9 mouse cellular contexts compared by ENCODE assay signal in the genomic region with DNA sequence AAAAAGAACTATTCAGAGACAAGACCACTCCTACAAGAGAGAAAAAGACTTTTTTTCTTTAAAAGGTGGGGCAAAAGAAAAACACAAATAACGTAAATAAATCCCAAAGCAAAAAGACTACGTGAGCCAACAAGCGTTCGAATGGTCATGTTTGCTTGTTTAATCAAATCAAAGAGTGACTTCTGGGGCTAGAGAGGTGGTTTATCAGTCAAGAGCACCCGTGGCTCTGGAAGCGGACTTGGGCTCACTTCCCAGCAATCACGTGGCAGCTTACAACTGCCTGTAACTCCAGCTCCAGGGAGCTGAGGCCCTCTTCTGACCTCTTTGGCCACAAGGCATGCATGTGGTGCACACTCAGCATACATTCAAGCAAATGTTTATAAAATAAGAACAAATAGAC. TPM values are rescaled to one million over a fixed set of nuclear protein-coding genes. Genes with fewer than 3 reads are reported as not detected.
DNase-seq lines count a peak whose midpoint lies in the region; ATAC-seq and TF ChIP-seq lines count a peak whose summit lies in the region.
"Had no signal": no experiment of that assay in that cellular context is flagged by ENCODE, and none has a peak within 500 bp of the region (broad histone marks: within the 10 kb centered on the region; RNA-seq: fewer than 3 reads in every experiment).

No protein-coding gene starts in this region.

- intact Hi-C loops in heart, postnatal 25 days (cut with DNase I): loop anchor here (1.0 to 2.0 kb wide), 2 partner anchors 35 to 83 kb away; partner anchors contain the start of gene Il10rb

- no peak overlapping the region for H3K9ac ChIP-seq in midbrain, postnatal 0 days (replicated peaks; ENCODE audit: low read length, poor library complexity, severe bottlenecking)
- no peak overlapping the region for H3K9ac ChIP-seq in midbrain, embryonic 14.5 days (replicated peaks; ENCODE audit: low read length)
- peak overlapping the region; percentile 57 for H3K9ac ChIP-seq in liver, embryonic 15.5 days
- H3K9ac ChIP-seq in stomach, postnatal 0 days (ENCODE audit: low read length): no peak overlapping the region
- no peak overlapping the region for H3K9ac ChIP-seq in hindbrain, embryonic 13.5 days

- H3K27ac ChIP-seq in midbrain, postnatal 0 days (ENCODE audit: low read depth, low read length): no peak overlapping the region
- H3K27ac ChIP-seq in midbrain, embryonic 14.5 days (replicated peaks; ENCODE audit: low read depth, low read length): no peak overlapping the region
- H3K27ac ChIP-seq in cortical plate, adult 2 months (ENCODE audit: insufficient read depth, low read length): peak overlapping the region; percentile 72
- peak overlapping the region; percentile 100 for H3K27ac ChIP-seq in liver, embryonic 15.5 days (replicated peaks)
- no peak overlapping the region for H3K27ac ChIP-seq in stomach, postnatal 0 days (replicated peaks)
- H3K27ac ChIP-seq in hindbrain, embryonic 13.5 days: no peak overlapping the region

- WGBS in midbrain, postnatal 0 days: 62% methylated on average over 7 of the region's 7 CpGs
- WGBS in midbrain, embryonic 14.5 days: 67% methylated on average over 7 of the region's 7 CpGs
- 3% methylated on average over 7 of the region's 7 CpGs for WGBS in liver, embryonic 15.5 days (ENCODE audit: insufficient replicate concordance)
- WGBS in stomach, postnatal 0 days: 19% methylated on average over 7 of the region's 7 CpGs
- WGBS in hindbrain, embryonic 13.5 days: 64% methylated on average over 7 of the region's 7 CpGs

- 0 out of 2 replicates have a peak, but pooled peaks have one; percentile 9 for TF ChIP-seq CTCF in midbrain, postnatal 0 days (IDR thresholded peaks at IDR 0.05)
- peak; percentile 21; the same call in 1 of the 2 replicates for TF ChIP-seq CTCF in cortical plate, adult 2 months (IDR thresholded peaks at IDR 0.05; ENCODE audit: extremely low read depth, insufficient read depth, low read length)
- peak; percentile 57 for TF ChIP-seq CTCF in stomach, postnatal 0 days (IDR thresholded peaks at IDR 0.05; ENCODE audit: low read depth)

- TF ChIP-seq EP300 in stomach, postnatal 0 days (optimal IDR thresholded peaks at IDR 0.05): no peak

- no peak for DNase-seq in midbrain, postnatal 0 days (ENCODE audit: low spot score)
- DNase-seq in midbrain, embryonic 14.5 days: no peak
- DNase-seq in heart, postnatal 25 days (ENCODE audit: low spot score): peak; percentile 64
- peak; percentile 66 for DNase-seq in stomach, postnatal 0 days (ENCODE audit: low spot score)
- no peak for DNase-seq in layer of hippocampus, adult 8-10 months (ENCODE audit: low spot score in 2 of 2)

- no peaks in the 10 kb centered on the region for H3K9me3 ChIP-seq in midbrain, postnatal 0 days (ENCODE audit: low read length)
- H3K9me3 ChIP-seq in midbrain, embryonic 14.5 days (ENCODE audit: control insufficient read depth, low read length): no peaks in the 10 kb centered on the region
- H3K9me3 ChIP-seq in liver, embryonic 15.5 days (replicated peaks): no peaks in the 10 kb centered on the region
- H3K9me3 ChIP-seq in stomach, postnatal 0 days (ENCODE audit: control insufficient read depth, low read length): no peaks in the 10 kb centered on the region
- no peaks in the 10 kb centered on the region for H3K9me3 ChIP-seq in hindbrain, embryonic 13.5 days

- H3K4me1 ChIP-seq in midbrain, postnatal 0 days (ENCODE audit: insufficient read depth, low read length): no peaks in the 10 kb centered on the region
- H3K4me1 ChIP-seq in midbrain, embryonic 14.5 days (ENCODE audit: control insufficient read depth, insufficient read depth, low read length): no peaks in the 10 kb centered on the region
- H3K4me1 ChIP-seq in cortical plate, adult 2 months (ENCODE audit: control insufficient read depth, insufficient read depth, low read length): peaks cover 4% of the 10 kb centered on the region
- H3K4me1 ChIP-seq in liver, embryonic 15.5 days (replicated peaks): peaks cover 86% of the 10 kb centered on the region
- no peaks in the 10 kb centered on the region for H3K4me1 ChIP-seq in stomach, postnatal 0 days (replicated peaks; ENCODE audit: control insufficient read depth, insufficient read depth)
- H3K4me1 ChIP-seq in hindbrain, embryonic 13.5 days (replicated peaks): no peaks in the 10 kb centered on the region

- H3K36me3 ChIP-seq in midbrain, postnatal 0 days (ENCODE audit: insufficient read depth, low read length): no peaks in the 10 kb centered on the region
- H3K36me3 ChIP-seq in midbrain, embryonic 14.5 days (ENCODE audit: control insufficient read depth, insufficient read depth, low read length): no peaks in the 10 kb centered on the region
- no peaks in the 10 kb centered on the region for H3K36me3 ChIP-seq in liver, embryonic 15.5 days (replicated peaks)
- H3K36me3 ChIP-seq in stomach, postnatal 0 days (ENCODE audit: control insufficient read depth, insufficient read depth, low read length): no peaks in the 10 kb centered on the region
- no peaks in the 10 kb centered on the region for H3K36me3 ChIP-seq in hindbrain, embryonic 13.5 days

- TF ChIP-seq POLR2A in cortical plate, adult 2 months (IDR thresholded peaks at IDR 0.05; ENCODE audit: extremely low read depth, insufficient read depth, low read length): no peak

- H3K4me2 ChIP-seq in midbrain, postnatal 0 days (ENCODE audit: low read depth, low read length, poor library complexity, severe bottlenecking): no peak overlapping the region
- no peak overlapping the region for H3K4me2 ChIP-seq in midbrain, embryonic 14.5 days (ENCODE audit: low read length)
- H3K4me2 ChIP-seq in liver, embryonic 15.5 days: peak overlapping the region; percentile 65
- no peak overlapping the region for H3K4me2 ChIP-seq in stomach, postnatal 0 days (replicated peaks; ENCODE audit: low read depth)
- H3K4me2 ChIP-seq in hindbrain, embryonic 13.5 days: no peak overlapping the region

- no peak for ATAC-seq in midbrain, postnatal 0 days (ENCODE audit: low FRiP score)
- ATAC-seq in midbrain, embryonic 14.5 days (ENCODE audit: low FRiP score, low TSS enrichment): no peak
- ATAC-seq in liver, embryonic 15.5 days (ENCODE audit: insufficient read depth): peak; percentile 88
- ATAC-seq in stomach, postnatal 0 days (ENCODE audit: low FRiP score, low TSS enrichment): peak; percentile 77
- no peak for ATAC-seq in hindbrain, embryonic 13.5 days (ENCODE audit: low FRiP score)

- no peak overlapping the region for H3K4me3 ChIP-seq in midbrain, postnatal 0 days (ENCODE audit: low read depth, low read length)
- H3K4me3 ChIP-seq in midbrain, embryonic 14.5 days (replicated peaks; ENCODE audit: low read depth, low read length): no peak overlapping the region
- H3K4me3 ChIP-seq in cortical plate, adult 2 months (ENCODE audit: insufficient read depth, low read length): no peak overlapping the region
- H3K4me3 ChIP-seq in liver, embryonic 15.5 days (replicated peaks): peak overlapping the region; percentile 24
- H3K4me3 ChIP-seq in stomach, postnatal 0 days (ENCODE audit: low read depth, low read length): no peak overlapping the region
- no peak overlapping the region for H3K4me3 ChIP-seq in hindbrain, embryonic 13.5 days

- no peaks in the 10 kb centered on the region for H3K27me3 ChIP-seq in midbrain, postnatal 0 days (ENCODE audit: insufficient read depth, low read length)
- no peaks in the 10 kb centered on the region for H3K27me3 ChIP-seq in midbrain, embryonic 14.5 days (ENCODE audit: control insufficient read depth, insufficient read depth, low read length)
- H3K27me3 ChIP-seq in liver, embryonic 15.5 days: no peaks in the 10 kb centered on the region
- no peaks in the 10 kb centered on the region for H3K27me3 ChIP-seq in stomach, postnatal 0 days (ENCODE audit: control insufficient read depth, insufficient read depth, low read length)
- H3K27me3 ChIP-seq in hindbrain, embryonic 13.5 days: no peaks in the 10 kb centered on the region

RNA-seq across cellular contexts. Expression of gene Il10rb, which starts 35.4 kb away (rescaled TPM):
- total RNA-seq in midbrain, postnatal 0 days (2014; rRNA removed): 5.5 and 7.5 TPM in 2 replicates
- polyA plus RNA-seq in midbrain, postnatal 0 days (2015; fragmentation: Nextera tagmentation; extraction: Ambion mirVana): 10.5 and 12.8 TPM in 2 replicates
- 5.4 and 9.3 TPM in 2 replicates for polyA plus RNA-seq in midbrain, embryonic 14.5 days (2014; fragmentation: Nextera tagmentation; extraction: Ambion mirVana)
- 12.6 and 13.5 TPM in 2 replicates for polyA plus RNA-seq in cortical plate, adult 2 months (2012; rRNA removed)
- total RNA-seq in heart, postnatal 25 days (2021): 100 to 1,000 TPM in 1 of 2 experiments, 10 to 100 TPM in 1; 97.5 to 105 TPM
- 29.9 and 34.7 TPM in 2 replicates for polyA plus RNA-seq in liver, embryonic 15.5 days (2015; fragmentation: Nextera tagmentation; extraction: Ambion mirVana)
- 52.3 and 55.4 TPM in 2 replicates for polyA plus RNA-seq in stomach, postnatal 0 days (2015; fragmentation: Nextera tagmentation; extraction: Ambion mirVana)
- 10.1 and 11.1 TPM in 2 replicates for polyA plus RNA-seq in hindbrain, embryonic 13.5 days (2015; fragmentation: Nextera tagmentation; extraction: Ambion mirVana)
- 10 to 100 TPM in 3 of 4 experiments, 1 to 10 TPM in 1; 9.6 to 18.3 (median 14.3) TPM for total RNA-seq in layer of hippocampus, adult 8-10 months (2022)

RNA-seq across cellular contexts. Expression of gene Ifnar1, which starts 43.7 kb away (rescaled TPM):
- 61.1 and 78.9 TPM in 2 replicates for total RNA-seq in midbrain, postnatal 0 days (2014; rRNA removed)
- polyA plus RNA-seq in midbrain, postnatal 0 days (2015; fragmentation: Nextera tagmentation; extraction: Ambion mirVana): 30.9 and 32.4 TPM in 2 replicates
- polyA plus RNA-seq in midbrain, embryonic 14.5 days (2014; fragmentation: Nextera tagmentation; extraction: Ambion mirVana): 38.8 and 56.1 TPM in 2 replicates
- polyA plus RNA-seq in cortical plate, adult 2 months (2012; rRNA removed): 35.5 and 36.2 TPM in 2 replicates
- total RNA-seq in heart, postnatal 25 days (2021): 10 to 100 TPM; 30.5 to 39.7 TPM
- polyA plus RNA-seq in liver, embryonic 15.5 days (2015; fragmentation: Nextera tagmentation; extraction: Ambion mirVana): 19.4 and 21.6 TPM in 2 replicates
- 18.3 and 19.2 TPM in 2 replicates for polyA plus RNA-seq in stomach, postnatal 0 days (2015; fragmentation: Nextera tagmentation; extraction: Ambion mirVana)
- polyA plus RNA-seq in hindbrain, embryonic 13.5 days (2015; fragmentation: Nextera tagmentation; extraction: Ambion mirVana): 48.4 and 53.5 TPM in 2 replicates
- 10 to 100 TPM; 44.9 to 54.0 (median 48.4) TPM for total RNA-seq in layer of hippocampus, adult 8-10 months (2022)

RNA-seq across cellular contexts. Expression of gene Gm21970, which starts 49.8 kb away (rescaled TPM):
- not detected in 2 replicates for total RNA-seq in midbrain, postnatal 0 days (2014; rRNA removed)
- not detected in 2 replicates for polyA plus RNA-seq in midbrain, postnatal 0 days (2015; fragmentation: Nextera tagmentation; extraction: Ambion mirVana)
- not detected in 2 replicates for polyA plus RNA-seq in midbrain, embryonic 14.5 days (2014; fragmentation: Nextera tagmentation; extraction: Ambion mirVana)
- polyA plus RNA-seq in cortical plate, adult 2 months (2012; rRNA removed): not detected in 2 replicates
- total RNA-seq in heart, postnatal 25 days (2021): not detected
- polyA plus RNA-seq in liver, embryonic 15.5 days (2015; fragmentation: Nextera tagmentation; extraction: Ambion mirVana): 0.31 TPM in 1 of 2 replicates, not detected in the other
- not detected in 2 replicates for polyA plus RNA-seq in stomach, postnatal 0 days (2015; fragmentation: Nextera tagmentation; extraction: Ambion mirVana)
- polyA plus RNA-seq in hindbrain, embryonic 13.5 days (2015; fragmentation: Nextera tagmentation; extraction: Ambion mirVana): not detected in 2 replicates
- total RNA-seq in layer of hippocampus, adult 8-10 months (2022): under 1 TPM in 1 of 4 experiments, not detected in 3; 0.72 TPM
- polyA plus RNA-seq: large intestine, adult 2 months had no signal

Comparison
In these comparisons a context has a peak if more than half of its experiments do, and no peak if none do; other contexts are left out.
1. ATAC-seq: peak in liver, embryonic 15.5 days (single experiment) and stomach, postnatal 0 days (single experiment); none in midbrain, postnatal 0 days (single experiment), midbrain, embryonic 14.5 days (single experiment) and hindbrain, embryonic 13.5 days (single experiment).
2. DNase-seq: peak in heart, postnatal 25 days (single experiment) and stomach, postnatal 0 days (single experiment); none in midbrain, postnatal 0 days (single experiment), midbrain, embryonic 14.5 days (single experiment) and layer of hippocampus, adult 8-10 months (0 of 2).
3. H3K27ac ChIP-seq: peak in cortical plate, adult 2 months (single experiment) and liver, embryonic 15.5 days (single experiment); none in midbrain, postnatal 0 days (single experiment), midbrain, embryonic 14.5 days (single experiment), stomach, postnatal 0 days (single experiment) and hindbrain, embryonic 13.5 days (single experiment).
4. Peak in every context shown above with its lines, with median percentiles within 50 percentile points of each other: CTCF ChIP-seq.